Mouse (Mus musculus) gastrocnemius, adult 2 months (tissue): ENCODE data around the gene Kif6. TPM values are rescaled to one million over a fixed set of nuclear protein-coding genes. Genes with fewer than 3 reads are reported as not detected.

ENCODE experiments used
- DNase-seq: peaks from one replicate; pipeline ENCODE4 v3.0.0; 2022
- H3K27ac ChIP-seq: fragments of 200-600 bp; 2 replicates; pipeline ENCODE4 v1.8.1; 2022; ENCODE audit warnings: mild to moderate bottlenecking
- H3K4me3 ChIP-seq: fragments of 200-600 bp; 2 replicates; pipeline ENCODE4 v1.8.1; 2022; ENCODE audit warnings: mild to moderate bottlenecking, moderate library complexity
- CTCF ChIP-seq: fragments of 200-600 bp; IDR thresholded peaks from 2 replicates; pipeline ENCODE4 v1.8.1; 2022; ENCODE audit warnings: antibody characterized with exemption, mild to moderate bottlenecking, moderate library complexity
- intact Hi-C: fragments of 180-260 bp; cut with DNase I; formaldehyde crosslinking; loops from one replicate; pipeline ENCODE4 v1.15.1; 2025
- total RNA-seq, 2 experiments: library from RNA; stranded (reverse); gene quantifications; 2 replicates each; pipeline ENCODE4 v1.2.3; 2021

Gene Kif6
- total RNA-seq, 2 experiments from 2014 or later, result not detected

DNA sequence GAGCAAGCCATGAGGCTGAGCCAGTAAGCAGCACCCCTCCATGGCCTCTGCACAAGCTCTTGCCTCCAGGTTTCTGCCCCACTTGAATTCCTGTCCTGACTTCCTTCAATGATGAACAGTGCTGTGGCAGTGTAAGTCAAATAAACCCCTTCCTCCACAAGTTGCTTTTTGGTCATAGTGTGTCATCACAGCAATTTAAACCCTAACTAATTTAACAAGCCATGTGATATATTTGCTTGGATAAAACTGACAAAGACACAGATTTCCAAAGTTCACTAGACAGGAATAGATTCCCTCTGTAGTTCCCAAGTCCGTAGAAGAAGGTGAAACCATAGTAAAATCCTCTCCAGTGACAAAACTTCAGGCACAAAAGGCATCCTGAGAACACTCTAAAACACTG lies 114.9 kb downstream of the Kif6 start:
- intact Hi-C loops, result loop anchor here (10.0 kb wide), 2 partner anchors 165 to 305 kb away; partner anchors contain the start of gene Mocs1
- no peak for TF ChIP-seq CTCF
- Histone ChIP-seq H3K27ac (no peak overlapping the region), H3K4me3 (no peak overlapping the region)
- DNase-seq, result no peak

DNA sequence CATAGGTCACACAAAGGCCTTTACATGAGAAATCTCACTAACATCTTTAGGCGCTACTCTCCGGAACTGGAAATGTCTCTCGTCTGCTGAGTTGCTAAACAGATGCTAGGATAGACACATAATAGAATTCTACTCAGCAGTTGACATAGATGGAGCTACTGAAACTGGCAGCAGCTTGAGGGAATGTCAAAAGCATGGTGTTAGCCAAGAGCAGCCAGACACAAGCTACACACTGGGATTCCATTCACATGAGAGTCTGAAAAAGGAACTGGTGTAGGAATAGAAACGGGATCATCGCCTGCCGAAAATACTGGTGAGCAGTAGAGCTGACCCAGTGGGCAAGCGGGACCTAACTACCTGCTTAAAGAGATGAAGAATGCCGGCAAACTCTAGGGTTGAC lies 117.8 kb downstream of the Kif6 start:
- no peak for DNase-seq
- intact Hi-C loops, result loop anchor here (10.0 kb wide), 2 partner anchors 162 to 308 kb away; partner anchors contain the start of gene Mocs1
- Histone ChIP-seq H3K4me3 (no peak overlapping the region), H3K27ac (no peak overlapping the region)
- TF ChIP-seq CTCF, result no peak

DNA sequence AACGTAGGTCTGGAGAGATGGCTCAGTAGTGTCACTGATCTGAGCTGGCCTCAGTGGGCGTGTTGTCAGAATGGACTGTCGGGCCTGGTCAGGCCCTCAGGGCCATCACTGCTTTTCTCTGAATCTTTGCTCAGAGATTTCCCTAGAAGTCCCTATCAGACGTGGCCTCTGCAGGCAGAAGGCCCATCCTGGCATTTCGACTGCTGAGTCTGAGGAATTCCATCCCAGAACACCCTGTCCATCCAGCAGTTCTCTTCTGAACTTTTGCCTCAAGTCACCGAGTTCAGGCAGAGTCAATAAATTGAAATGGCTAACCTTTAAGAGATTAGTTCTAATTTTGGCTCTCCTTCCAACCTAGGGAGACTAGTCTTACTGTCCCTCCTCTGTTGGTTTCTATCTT lies 119.1 kb downstream of the Kif6 start:
- intact Hi-C loops, result loop anchor here (10.0 kb wide), 2 partner anchors 161 to 309 kb away; partner anchors contain the start of gene Mocs1
- H3K27ac ChIP-seq, result peak overlapping the region; percentile 10; the same call in 1 of the 2 replicates
- H3K4me3 ChIP-seq, result no peak overlapping the region
- DNase-seq, result peak; percentile 70
- no peak for TF ChIP-seq CTCF

GRCm38 (mm10) chr17:49734776-49735175 lies 119.8 kb downstream of the Kif6 start:
- no peak for TF ChIP-seq CTCF
- Histone ChIP-seq H3K4me3 (no peak overlapping the region), H3K27ac (peak overlapping the region; percentile 10; the same call in 1 of the 2 replicates)
- intact Hi-C loops, result loop anchor here (10.0 kb wide), 2 partner anchors 160 to 310 kb away; partner anchors contain the start of gene Mocs1
- DNase-seq, result no peak

- Histone ChIP-seq H3K4me3 (no peak overlapping the region), H3K27ac (no peak overlapping the region)
- peak; percentile 18; the same call in 1 of the 2 replicates for TF ChIP-seq CTCF
- DNase-seq, result no peak
- intact Hi-C loops, result loop anchor here (10.0 kb wide), 2 partner anchors 158 to 312 kb away; partner anchors contain the start of gene Mocs1
Observed at GRCm38 (mm10) chr17:49736364-49736763, 121.4 kb downstream of the Kif6 start.

DNA sequence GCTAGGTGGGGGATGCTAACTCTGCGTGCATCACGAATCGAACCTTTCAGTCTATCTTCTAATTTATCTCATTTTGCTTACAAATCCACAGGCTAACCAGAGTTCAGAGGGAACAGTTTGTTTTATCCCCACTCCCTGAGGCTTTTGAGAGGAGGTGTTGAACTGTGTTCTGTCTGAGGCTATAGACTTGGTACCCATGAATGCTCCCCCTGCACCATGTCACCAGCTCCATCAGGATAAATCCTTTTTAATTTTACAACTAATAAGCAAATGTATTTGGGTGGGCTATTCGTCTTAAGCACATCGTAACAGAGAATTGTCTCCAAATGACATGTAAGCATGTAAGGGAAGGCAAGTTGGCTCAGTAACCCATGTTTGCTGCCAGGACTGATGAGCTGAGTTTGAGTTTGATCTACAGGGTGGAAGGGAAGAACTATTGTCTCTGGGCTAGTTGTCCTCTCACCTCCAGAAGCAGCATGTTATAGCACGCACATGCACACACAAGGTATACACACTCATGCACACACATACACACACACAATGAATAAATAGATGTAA lies 122.4 kb downstream of the Kif6 start:
- no peak overlapping the region for H3K27ac ChIP-seq
- no peak overlapping the region for H3K4me3 ChIP-seq
- TF ChIP-seq CTCF, result no peak
- intact Hi-C loops, result loop anchor here (10.0 kb wide), 2 partner anchors 158 to 312 kb away; partner anchors contain the start of gene Mocs1
- DNase-seq, result no peak

GRCm38 (mm10) chr17:49738351-49738750 lies 123.4 kb downstream of the Kif6 start:
- intact Hi-C loops, result loop anchor here (10.0 kb wide), 2 partner anchors 156 to 314 kb away; partner anchors contain the start of gene Mocs1

GRCm38 (mm10) chr17:49739896-49740679 lies 125.2 kb downstream of the Kif6 start:
- TF ChIP-seq CTCF, result no peak
- no peak overlapping the region for H3K4me3 ChIP-seq
- intact Hi-C loops, result loop anchor here (10.0 kb wide), 2 partner anchors 155 to 315 kb away; partner anchors contain the start of gene Mocs1

More at GRCm38 (mm10) chr17:49738351-49738750, 123.4 kb downstream of the Kif6 start:
- no peak overlapping the region for H3K4me3 ChIP-seq
- DNase-seq, result peak; percentile 87
- TF ChIP-seq CTCF, result no peak
- peak overlapping the region; percentile 78 for H3K27ac ChIP-seq

GRCm38 (mm10) chr17:49741172-49741571 lies 126.2 kb downstream of the Kif6 start:
- no peak overlapping the region for H3K4me3 ChIP-seq
- TF ChIP-seq CTCF, result no peak
- no peak for DNase-seq
- intact Hi-C loops, result no loop called here
- H3K27ac ChIP-seq, result no peak overlapping the region

More at GRCm38 (mm10) chr17:49739896-49740679, 125.2 kb downstream of the Kif6 start:
- no peak for DNase-seq
- H3K27ac ChIP-seq, result no peak overlapping the region

DNA sequence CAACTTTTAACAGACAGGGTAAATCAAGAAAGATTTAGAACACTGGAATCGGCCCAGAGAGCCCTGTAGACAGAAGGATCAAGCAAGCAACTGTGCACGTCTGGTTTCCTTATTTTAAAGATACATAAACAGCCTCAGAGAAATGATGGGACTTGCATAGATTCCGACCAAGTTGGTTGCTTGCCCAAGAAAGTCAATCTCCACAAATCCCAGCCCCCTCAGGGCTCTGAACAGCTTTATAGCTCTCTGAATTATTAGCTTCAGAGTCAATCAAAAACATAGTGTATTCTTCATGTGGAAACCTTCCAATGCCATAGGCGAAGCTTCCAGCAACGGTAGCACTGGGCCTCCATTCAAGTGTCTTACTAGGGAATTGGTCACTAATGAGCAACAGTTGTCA lies 127.0 kb downstream of the Kif6 start:
- intact Hi-C loops, result no loop called here
- no peak for DNase-seq
- Histone ChIP-seq H3K4me3 (no peak overlapping the region), H3K27ac (no peak overlapping the region)
- TF ChIP-seq CTCF, result no peak

DNA sequence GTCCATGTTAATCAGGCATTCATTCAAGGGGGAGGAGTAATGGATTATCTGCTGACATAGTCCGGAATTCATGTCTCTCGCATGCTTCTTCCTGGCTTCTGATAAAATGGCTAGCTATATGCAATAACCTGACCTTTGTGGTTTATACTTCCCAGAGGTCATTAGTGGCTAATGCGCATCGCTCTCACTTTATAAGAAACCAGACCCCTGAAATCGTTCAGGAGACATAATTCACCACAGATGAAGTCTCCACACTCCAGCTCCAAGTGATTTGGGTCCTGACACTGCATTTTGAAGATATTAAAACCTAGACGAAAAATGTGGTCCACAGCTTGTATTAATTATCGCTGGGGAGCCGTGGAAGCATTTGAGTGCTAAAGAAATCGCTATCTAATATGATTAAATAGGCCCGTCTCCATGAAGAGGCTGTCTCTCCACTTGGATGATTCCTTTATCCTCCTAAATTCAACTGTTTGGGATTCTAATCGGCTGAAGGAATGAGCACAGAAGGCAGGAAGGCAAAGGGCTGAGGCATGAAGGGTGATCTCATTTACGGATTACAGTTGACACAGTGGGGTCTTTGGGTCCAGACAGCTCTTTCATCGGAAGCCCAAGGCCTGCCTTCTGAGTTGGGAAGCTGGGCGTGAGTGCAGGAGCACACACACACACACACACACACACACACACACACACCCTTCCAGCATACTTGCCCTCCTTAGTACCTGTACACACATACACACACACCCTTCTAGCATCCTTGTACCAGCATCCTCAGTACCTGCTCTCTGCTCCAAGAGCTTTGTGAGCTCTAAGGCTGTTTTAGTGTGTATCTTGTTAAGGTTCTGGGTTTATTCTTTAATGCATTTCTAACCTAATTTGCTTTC lies 128.9 kb downstream of the Kif6 start:
- TF ChIP-seq CTCF, result no peak
- DNase-seq, result no peak
- H3K4me3 ChIP-seq, result no peak overlapping the region
- intact Hi-C loops, result no loop called here
- H3K27ac ChIP-seq, result no peak overlapping the region

- Histone ChIP-seq H3K27ac (no peak overlapping the region), H3K4me3 (no peak overlapping the region)
- intact Hi-C loops, result no loop called here
- no peak for DNase-seq
- TF ChIP-seq CTCF, result no peak
Observed at GRCm38 (mm10) chr17:49750889-49751324, 136.0 kb downstream of the Kif6 start.
